Mouse (Mus musculus) liver (tissue): ENCODE data around the gene Cygb.

ENCODE experiments used
- DNase-seq: peaks from one replicate; pipeline ENCODE4 v3.0.0-alpha.2; 2020; ENCODE audit warnings: mixed read lengths

The Cygb gene

DNA sequence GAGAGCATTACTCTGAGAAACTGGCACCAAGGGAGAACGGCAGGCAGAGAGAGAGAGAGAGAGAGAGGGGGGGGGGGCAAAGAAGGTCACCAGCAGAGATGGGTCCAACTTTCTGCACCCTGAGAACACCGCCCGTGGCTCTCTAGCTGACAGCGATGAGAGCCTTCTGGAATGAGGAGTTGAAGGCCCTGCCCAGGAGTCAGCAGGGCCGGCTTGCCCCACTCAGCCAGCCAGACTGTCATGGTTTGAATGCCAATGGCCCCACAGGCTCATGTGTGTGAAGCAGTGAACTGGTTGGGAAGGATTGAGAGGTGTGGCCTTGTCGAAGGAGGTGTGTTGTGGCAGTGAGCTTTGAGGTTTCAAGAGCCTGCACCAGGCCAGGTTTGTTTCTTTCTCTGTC lies 40.9 kb downstream of the Cygb start:
- no peak for DNase-seq

DNA sequence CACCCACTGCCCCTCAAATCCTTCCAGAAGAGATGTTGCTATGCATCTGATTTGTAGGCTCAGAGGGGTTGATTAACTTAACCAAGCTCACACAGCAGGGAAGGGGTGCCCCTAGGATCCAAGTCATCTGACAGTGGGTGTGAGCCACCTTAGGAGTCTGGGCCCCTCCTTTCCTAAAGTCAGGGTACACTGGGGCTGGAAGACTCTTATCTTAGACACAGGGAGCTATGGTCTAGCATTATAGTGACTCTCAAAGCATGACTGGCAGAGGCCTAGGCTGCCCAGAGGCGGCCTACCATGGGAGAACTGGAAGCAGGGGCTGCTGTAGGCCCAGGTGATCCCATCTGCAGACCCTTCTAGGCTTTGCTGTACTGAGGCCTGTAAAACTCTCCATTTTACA lies 41.6 kb downstream of the Cygb start:
- DNase-seq, result peak; percentile 31

DNA sequence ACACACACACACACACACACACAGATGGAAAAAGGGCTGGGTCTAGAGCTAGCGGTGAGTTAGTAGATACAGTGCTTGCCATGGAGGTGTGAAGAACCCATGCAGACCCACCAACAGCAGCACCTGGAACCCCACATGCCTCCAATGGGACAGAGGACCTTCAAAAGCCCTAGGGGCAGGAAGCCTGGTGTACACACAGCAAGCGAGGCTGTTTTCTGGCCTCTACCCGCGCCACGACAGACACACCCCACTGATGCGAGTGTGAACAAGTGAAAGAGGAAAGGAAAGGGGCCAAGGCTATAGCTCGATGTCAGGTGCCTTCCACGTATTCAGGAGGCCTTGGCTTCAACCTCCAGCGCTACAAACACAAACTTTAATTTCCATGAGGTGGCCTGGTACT lies 42.2 kb downstream of the Cygb start:
- no peak for DNase-seq

DNA sequence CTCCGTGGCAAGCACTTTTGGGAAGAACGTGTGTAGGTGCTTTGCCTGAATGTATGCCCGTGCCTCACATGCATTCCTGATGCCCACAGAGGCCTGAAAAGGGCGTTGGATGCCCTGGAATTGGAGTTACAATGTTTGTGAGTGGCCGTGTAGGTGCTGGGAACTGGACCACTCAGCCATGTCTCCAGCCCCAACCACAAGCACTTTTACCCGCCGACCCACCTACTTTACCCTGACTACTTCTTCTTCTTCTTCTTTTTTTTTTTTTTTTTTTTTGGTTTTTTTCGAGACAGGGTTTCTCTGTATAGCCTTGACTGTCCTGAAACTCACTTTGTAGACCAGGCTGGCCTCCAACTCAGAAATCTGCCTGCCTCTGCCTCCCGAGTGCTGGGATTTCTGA lies 42.9 kb downstream of the Cygb start:
- DNase-seq, result peak; percentile 2

DNA sequence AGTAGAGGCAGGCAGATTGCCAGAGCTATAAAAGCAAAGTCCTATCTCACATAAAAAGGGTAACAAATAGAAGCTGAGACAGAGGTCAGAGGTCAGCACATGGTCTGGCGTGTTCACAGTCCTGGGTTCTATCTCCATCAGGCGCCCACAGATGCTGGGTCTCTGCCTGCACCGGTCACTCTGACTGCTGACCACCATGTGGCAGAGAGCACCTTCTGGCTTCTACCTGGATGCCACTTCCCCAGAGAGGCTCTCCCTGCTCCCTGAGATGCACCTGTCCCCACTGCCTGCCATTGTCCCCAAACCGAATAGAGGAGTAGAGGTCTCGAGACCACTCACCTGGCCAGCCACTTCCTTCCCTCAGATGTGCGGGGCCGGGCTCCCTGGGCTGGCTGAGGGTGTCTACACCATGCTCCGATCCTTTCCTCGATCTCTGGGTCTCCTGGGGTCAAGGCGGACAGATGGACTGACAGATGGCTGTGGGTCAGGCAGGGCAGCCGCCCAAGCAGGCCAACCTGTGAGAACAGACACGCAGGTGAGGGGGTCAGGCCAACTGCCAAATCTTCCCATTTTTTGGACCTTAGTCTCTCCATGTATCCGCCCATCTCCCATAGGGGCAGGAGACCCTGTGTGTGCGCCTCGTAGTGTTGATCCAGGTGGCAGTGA lies 44.0 kb downstream of the Cygb start:
- DNase-seq, result peak; percentile 3

DNA sequence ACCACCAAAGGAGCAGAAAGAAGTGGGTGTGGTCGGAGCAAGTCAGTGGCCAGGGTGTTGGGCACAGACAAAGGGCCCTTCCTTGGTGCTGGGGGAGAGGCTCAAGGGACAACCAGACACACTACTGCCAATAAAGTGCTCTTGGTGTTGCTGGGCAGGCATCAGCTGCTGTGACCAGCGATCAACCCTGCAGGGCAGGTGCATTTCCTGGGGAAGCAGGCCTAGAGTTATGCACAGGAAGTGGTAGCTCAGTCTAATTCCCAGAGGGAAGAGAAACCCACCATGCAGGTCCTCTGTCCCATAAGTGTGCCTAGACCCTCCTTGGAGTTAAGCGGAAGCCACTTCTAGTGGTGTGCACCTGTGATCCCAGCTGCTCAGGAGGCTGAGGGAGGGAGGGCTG lies 46.4 kb downstream of the Cygb start:
- peak; percentile 2 for DNase-seq

DNA sequence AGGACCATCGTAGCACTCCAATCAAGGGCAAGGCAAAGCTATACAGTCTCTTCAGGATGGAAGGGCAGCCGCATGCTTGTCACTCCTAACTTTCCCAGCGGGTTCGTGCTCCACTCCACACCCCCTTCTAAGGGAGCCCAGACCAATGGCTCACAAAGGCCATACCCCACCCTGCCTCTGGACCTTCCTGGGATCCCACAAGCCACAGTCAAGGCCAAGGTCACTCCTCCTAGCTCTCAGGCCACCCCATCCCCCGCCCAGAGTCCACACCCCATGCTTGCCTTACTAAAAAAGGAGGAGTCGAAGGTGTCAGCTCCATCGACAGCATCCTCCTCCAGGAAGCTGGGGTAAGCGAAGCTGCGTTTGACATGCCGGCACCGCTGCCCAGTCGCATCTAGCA lies 50.0 kb downstream of the Cygb start:
- no peak for DNase-seq

DNA sequence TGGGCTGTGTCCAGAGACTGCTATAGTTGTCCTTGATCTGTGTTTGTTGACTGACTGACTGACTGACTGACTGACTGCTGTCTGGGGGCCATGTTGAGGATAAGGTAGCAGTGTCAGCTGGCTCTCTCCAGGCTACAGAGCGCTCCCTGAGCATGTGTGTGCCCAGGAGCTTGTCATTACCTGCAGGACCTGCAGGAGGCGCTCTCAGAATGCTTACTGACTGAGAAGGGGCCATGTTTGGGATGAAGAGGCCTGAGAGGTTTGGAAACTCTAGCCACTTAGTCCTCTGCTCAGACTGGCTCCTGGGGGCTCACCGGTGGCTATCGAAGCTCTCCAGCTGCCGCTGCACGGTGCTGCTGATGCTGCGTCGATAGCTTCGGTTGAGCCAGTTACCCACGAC lies 50.8 kb downstream of the Cygb start:
- peak; percentile 75 for DNase-seq

DNA sequence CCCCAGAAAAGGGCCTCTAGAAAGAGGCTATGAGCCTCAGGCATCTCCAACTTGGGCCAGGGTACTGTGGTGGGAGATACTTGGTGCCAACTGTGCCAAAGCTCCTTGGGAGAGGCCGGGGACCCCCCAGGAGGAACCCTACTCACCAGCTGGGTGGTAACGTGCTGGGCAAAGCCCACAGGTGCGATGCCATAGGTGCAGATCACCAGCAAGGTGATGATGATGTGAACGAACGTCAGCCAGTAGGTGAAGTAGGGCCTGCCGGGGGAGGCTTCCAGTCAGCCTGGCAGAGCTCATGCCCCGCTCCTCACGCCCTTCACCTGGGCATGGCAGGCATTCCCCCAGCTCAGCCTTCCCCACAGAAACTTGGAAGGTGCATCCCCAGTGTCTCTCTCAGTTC lies 52.1 kb downstream of the Cygb start:
- DNase-seq, result no peak

DNA sequence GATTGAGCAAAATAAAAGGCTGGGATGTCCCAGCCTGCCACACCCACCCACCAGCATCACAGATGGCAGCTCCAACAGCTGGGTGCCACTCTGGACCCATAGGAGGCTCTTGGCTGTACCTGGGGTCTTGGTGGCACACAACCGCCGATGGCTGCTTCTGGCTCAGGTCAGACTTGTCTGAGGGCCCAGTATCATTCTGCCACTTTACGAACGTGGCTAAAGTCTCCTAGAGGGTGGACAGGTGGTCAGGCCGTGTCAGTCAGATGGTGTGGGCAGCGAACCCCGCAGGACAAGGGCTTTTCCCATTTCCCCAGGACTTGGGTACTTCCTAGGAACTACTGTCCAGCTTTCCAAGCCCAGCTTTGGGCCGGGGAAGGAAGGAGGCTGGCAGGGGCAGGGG lies 52.9 kb downstream of the Cygb start:
- DNase-seq, result no peak

DNA sequence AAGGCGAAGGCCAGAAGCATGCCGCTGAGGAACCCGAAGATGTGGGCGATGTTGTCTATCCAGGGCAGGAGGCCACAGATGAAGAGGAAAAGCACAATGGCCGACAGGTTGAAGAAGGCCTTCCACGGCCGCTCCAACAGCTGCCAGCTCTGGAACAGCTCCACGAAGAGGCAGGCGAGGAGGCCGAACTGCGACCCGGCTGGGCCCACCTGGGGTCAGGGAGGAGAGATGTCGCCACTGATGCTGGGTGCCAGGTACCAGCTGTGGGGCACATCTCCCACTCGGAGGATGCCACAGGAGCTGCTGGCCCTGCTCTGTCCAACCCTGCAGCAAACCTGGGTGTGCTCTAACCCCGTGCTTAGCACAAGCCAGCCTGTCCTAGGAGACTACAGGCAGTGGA lies 54.9 kb downstream of the Cygb start:
- DNase-seq, result no peak

DNA sequence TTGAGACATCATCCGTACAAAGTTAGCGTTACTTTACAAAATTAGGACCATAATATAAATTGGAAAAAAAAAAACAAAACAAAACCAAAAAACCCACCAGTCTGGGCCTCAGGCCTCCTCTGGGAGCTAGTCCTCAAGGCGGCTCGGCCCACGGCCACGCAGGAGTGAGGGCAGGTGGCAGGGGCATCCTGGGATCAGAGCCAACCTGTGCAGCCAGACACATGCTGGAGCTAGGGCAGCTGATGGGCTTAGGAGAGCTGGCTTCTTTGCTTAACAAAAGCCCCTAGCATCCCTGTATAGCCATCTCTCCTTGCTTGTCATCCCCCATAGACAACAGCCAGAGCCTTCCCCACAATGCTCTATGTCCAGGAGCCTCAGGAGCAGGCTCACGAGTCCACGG lies 55.9 kb downstream of the Cygb start:
- DNase-seq, result no peak

DNA sequence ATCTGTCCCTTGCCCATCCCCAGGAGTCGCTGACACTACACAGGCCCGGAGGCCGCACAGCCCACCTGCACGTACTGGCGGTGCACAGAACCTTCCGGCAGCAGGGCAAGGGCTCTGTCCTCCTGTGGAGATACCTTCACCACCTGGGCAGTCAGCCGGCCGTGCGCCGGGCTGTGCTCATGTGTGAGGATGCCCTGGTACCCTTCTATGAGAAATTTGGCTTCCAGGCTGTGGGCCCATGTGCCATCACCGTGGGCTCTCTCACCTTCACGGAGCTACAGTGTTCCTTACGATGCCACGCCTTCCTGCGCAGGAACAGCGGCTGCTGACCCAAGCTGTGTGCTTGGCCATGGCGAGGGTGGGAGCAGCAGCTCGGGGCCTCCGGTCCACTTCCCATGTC lies 57.3 kb downstream of the Cygb start:
- no peak for DNase-seq
